Mouse (Mus musculus) liver, embryonic 16.5 days (tissue): ENCODE measurements around the gene Nisch. TPM values are rescaled to one million over a fixed set of nuclear protein-coding genes. Genes with fewer than 3 reads are reported as not detected.

Source experiments
- ATAC-seq: fragments of 200-750 bp; cut with Nextera tagmentation; 2 replicates; pipeline ENCODE4 v1.8.0; 2017; ENCODE audit warnings: low read depth, mild to moderate bottlenecking, moderate number of reproducible peaks, moderate library complexity
- H3K27ac ChIP-seq: fragments of 300-500 bp; sonication (generic); 2 replicates; pipeline ENCODE4 v1.5.1; 2014; ENCODE audit warnings: mild to moderate bottlenecking, low read length
- H3K27me3 ChIP-seq: fragments of 300-500 bp; sonication (generic); 2 replicates; pipeline ENCODE4 v1.6.1; 2014; ENCODE audit warnings: low read depth, low read length, mixed read lengths; ENCODE audit not compliant: control insufficient read depth, insufficient read depth
- H3K36me3 ChIP-seq: fragments of 300-500 bp; sonication (generic); 2 replicates; pipeline ENCODE4 v1.6.1; 2014; ENCODE audit warnings: mild to moderate bottlenecking; ENCODE audit not compliant: control insufficient read depth, insufficient read depth
- H3K4me1 ChIP-seq: fragments of 300-500 bp; sonication (generic); 2 replicates; pipeline ENCODE4 v1.6.1; 2014; ENCODE audit warnings: low read depth, low read length, mixed read lengths; ENCODE audit not compliant: control insufficient read depth
- H3K4me2 ChIP-seq: fragments of 300-500 bp; sonication (generic); 2 replicates; pipeline ENCODE4 v1.6.1; 2014; ENCODE audit warnings: low read depth, low read length, mixed read lengths
- H3K4me3 ChIP-seq: fragments of 300-500 bp; sonication (generic); 2 replicates; pipeline ENCODE4 v1.5.1; 2014; ENCODE audit warnings: low read depth, mild to moderate bottlenecking, low read length
- H3K9ac ChIP-seq: fragments of 300-500 bp; sonication (generic); 2 replicates; pipeline ENCODE4 v1.6.1; 2014; ENCODE audit warnings: low read depth, low read length
- H3K9me3 ChIP-seq: fragments of 300-500 bp; sonication (generic); replicated peaks from 2 replicates; pipeline ENCODE4 v1.6.1; 2016; ENCODE audit warnings: low read length; ENCODE audit not compliant: control insufficient read depth
- WGBS: fragments of 180-500 bp; shearing (Covaris S2); extraction: QIAGEN DNeasy Blood & Tissue Kit; methylation state at CpG from one replicate; pipeline ENCODE4 v1.1.7; 2014; ENCODE audit not compliant: insufficient replicate concordance; 5-methylcytosine and 5-hydroxymethylcytosine counted together
- polyA plus RNA-seq: library from polyadenylated mRNA; unstranded; fragments of >200 nt; fragmentation: Nextera tagmentation; extraction: Ambion mirVana; gene quantifications from 2 replicates; pipeline ENCODE4 v1.2.1, GENCODE M21; 2015

Gene Nisch
- polyA plus RNA-seq, 1 experiment from 2014 or later: 112 TPM

- H3K36me3 ChIP-seq: no peaks in the 10 kb centered on the region
- H3K4me2 ChIP-seq: peak overlapping the region; percentile 18; the same call in 1 of the 2 replicates
- H3K9ac ChIP-seq: no peak overlapping the region
- H3K27me3 ChIP-seq: no peaks in the 10 kb centered on the region
- peaks cover 28% of the 10 kb centered on the region for H3K4me1 ChIP-seq
- 0 out of 2 replicates have a peak overlapping the region, but pooled peaks have one; percentile 3 for H3K4me3 ChIP-seq
- H3K27ac ChIP-seq: no peak overlapping the region
- WGBS: 53% methylated on average over 4 of the region's 4 CpGs
- no peak for ATAC-seq
- no peaks in the 10 kb centered on the region for H3K9me3 ChIP-seq
Measured at GRCm38 (mm10) chr14:31209133-31209557, 7.6 kb downstream of the Nisch start.

GRCm38 (mm10) chr14:31208084-31208483, 8.7 kb downstream of the Nisch start, which contains the start of gene Tnnc1:
Gene Tnnc1 (plus strand): TSS chr14:31208312.
- H3K9me3 ChIP-seq: no peaks in the 10 kb centered on the region
- peaks cover 3% of the 10 kb centered on the region; the same call in 1 of the 2 replicates for H3K36me3 ChIP-seq
- H3K4me1 ChIP-seq: peaks cover 24% of the 10 kb centered on the region
- ATAC-seq: peak; percentile 47
- 69% methylated on average over 2 of the region's 2 CpGs for WGBS
- H3K4me3 ChIP-seq: peak within 1 kb of the TSS; percentile 85
- peak within 1 kb of the TSS; percentile 83 for H3K27ac ChIP-seq
- peak within 1 kb of the TSS; percentile 84 for H3K9ac ChIP-seq
- peak within 1 kb of the TSS; percentile 90 for H3K4me2 ChIP-seq
- H3K27me3 ChIP-seq: no peaks in the 10 kb centered on the region

GRCm38 (mm10) chr14:31207070-31207830, 9.5 kb downstream of the Nisch start:
- no peaks in the 10 kb centered on the region for H3K27me3 ChIP-seq
- H3K4me1 ChIP-seq: peaks cover 22% of the 10 kb centered on the region
- H3K4me3 ChIP-seq: peak overlapping the region; percentile 85
- peak overlapping the region; percentile 90 for H3K4me2 ChIP-seq
- ATAC-seq: peak; percentile 63
- 61% methylated on average over 13 of the region's 13 CpGs for WGBS
- no peaks in the 10 kb centered on the region for H3K9me3 ChIP-seq
- peaks cover 5% of the 10 kb centered on the region; the same call in 1 of the 2 replicates for H3K36me3 ChIP-seq
- H3K27ac ChIP-seq: peak overlapping the region; percentile 83
- peak overlapping the region; percentile 84 for H3K9ac ChIP-seq

- 1% methylated on average over 39 of the region's 48 CpGs for WGBS
- H3K4me1 ChIP-seq: peaks cover 22% of the 10 kb centered on the region
- peak; percentile 77 for ATAC-seq
Measured at GRCm38 (mm10) chr14:31206472-31206981, 10.2 kb downstream of the Nisch start.

GRCm38 (mm10) chr14:31205562-31206467, 10.9 kb downstream of the Nisch start:
- WGBS: under 1% methylated on average over 39 of the region's 39 CpGs
- Histone ChIP-seq H3K4me3 (peak overlapping the region; percentile 85), H3K9ac (peak overlapping the region; percentile 84), H3K4me2 (peak overlapping the region; percentile 90), H3K9me3 (no peaks in the 10 kb centered on the region), H3K36me3 (peaks cover 15% of the 10 kb centered on the region), H3K27ac (peak overlapping the region; percentile 85), H3K27me3 (no peaks in the 10 kb centered on the region), H3K4me1 (peaks cover 22% of the 10 kb centered on the region)
- ATAC-seq: peak; percentile 7; the same call in 1 of the 2 replicates

More at GRCm38 (mm10) chr14:31206472-31206981, 10.2 kb downstream of the Nisch start:
- H3K36me3 ChIP-seq: peaks cover 11% of the 10 kb centered on the region
- H3K4me2 ChIP-seq: peak overlapping the region; percentile 90
- peak overlapping the region; percentile 85 for H3K4me3 ChIP-seq
- no peaks in the 10 kb centered on the region for H3K9me3 ChIP-seq
- no peaks in the 10 kb centered on the region for H3K27me3 ChIP-seq
- H3K27ac ChIP-seq: peak overlapping the region; percentile 85
- H3K9ac ChIP-seq: peak overlapping the region; percentile 84

GRCm38 (mm10) chr14:31205244-31205561, 11.5 kb downstream of the Nisch start:
- no peak for ATAC-seq
- WGBS: 14% methylated on average over 8 of the region's 8 CpGs
- peak overlapping the region; percentile 84 for H3K9ac ChIP-seq
- peak overlapping the region; percentile 85 for H3K27ac ChIP-seq
- H3K36me3 ChIP-seq: peaks cover 15% of the 10 kb centered on the region
- H3K9me3 ChIP-seq: no peaks in the 10 kb centered on the region
- peak overlapping the region; percentile 90 for H3K4me2 ChIP-seq
- peaks cover 22% of the 10 kb centered on the region for H3K4me1 ChIP-seq
- peak overlapping the region; percentile 85 for H3K4me3 ChIP-seq
- H3K27me3 ChIP-seq: no peaks in the 10 kb centered on the region

- H3K27ac ChIP-seq: peak overlapping the region; percentile 85
- H3K4me2 ChIP-seq: peak overlapping the region; percentile 90
- no peak for ATAC-seq
- peaks cover 15% of the 10 kb centered on the region for H3K36me3 ChIP-seq
- H3K4me1 ChIP-seq: peaks cover 22% of the 10 kb centered on the region
- peak overlapping the region; percentile 84 for H3K9ac ChIP-seq
- no peaks in the 10 kb centered on the region for H3K27me3 ChIP-seq
- peak overlapping the region; percentile 85 for H3K4me3 ChIP-seq
- H3K9me3 ChIP-seq: no peaks in the 10 kb centered on the region
- 34% methylated on average over 4 of the region's 4 CpGs for WGBS
Measured at GRCm38 (mm10) chr14:31204844-31205243, 11.9 kb downstream of the Nisch start.

- WGBS: 82% methylated on average over 3 of the region's 3 CpGs
- Histone ChIP-seq H3K36me3 (peaks cover 17% of the 10 kb centered on the region), H3K4me1 (peaks cover 19% of the 10 kb centered on the region), H3K4me2 (no peak overlapping the region), H3K27me3 (no peaks in the 10 kb centered on the region), H3K27ac (peak overlapping the region; percentile 58), H3K9ac (no peak overlapping the region), H3K9me3 (no peaks in the 10 kb centered on the region), H3K4me3 (no peak overlapping the region)
- ATAC-seq: peak; percentile 80
Measured at GRCm38 (mm10) chr14:31200038-31200437, 16.7 kb downstream of the Nisch start.
